Mouse (Mus musculus) cortical plate, adult 2 months (tissue): ENCODE data around the gene Gpr153.

ENCODE experiments used
- CTCF ChIP-seq: fragments of 200-500 bp; IDR thresholded peaks from 2 replicates; pipeline ENCODE4 v1.5.1; 2011; ENCODE audit warnings: mild to moderate bottlenecking, control low read depth, low read length; ENCODE audit not compliant: insufficient read depth; ENCODE audit errors: extremely low read depth
- POLR2A ChIP-seq: fragments of 200-500 bp; IDR thresholded peaks from 2 replicates; pipeline ENCODE4 v1.6.1; 2011; ENCODE audit warnings: mild to moderate bottlenecking, low read length, control low read depth; ENCODE audit not compliant: insufficient read depth; ENCODE audit errors: extremely low read depth

DNA sequence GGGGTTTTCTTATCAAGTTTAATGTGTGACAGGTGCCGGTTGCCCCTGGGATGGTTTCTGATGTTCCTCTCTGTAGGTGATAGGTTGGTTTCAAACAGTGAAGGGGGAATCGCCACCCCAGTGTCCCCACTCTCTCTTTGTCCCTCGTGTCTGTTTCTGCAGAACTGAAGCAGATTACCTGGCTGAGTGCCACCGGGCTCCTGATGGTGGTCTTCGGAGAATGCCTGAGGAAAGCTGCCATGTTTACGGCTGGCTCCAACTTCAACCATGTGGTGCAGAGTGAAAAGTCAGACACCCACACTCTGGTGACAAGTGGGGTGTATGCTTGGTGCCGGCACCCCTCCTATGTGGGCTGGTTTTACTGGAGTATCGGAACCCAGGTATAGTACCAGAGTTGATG is 26.3 kb downstream of the Gpr153 start:
- TF ChIP-seq POLR2A (no peak), CTCF (no peak)
